Mouse (Mus musculus): ENCODE data around the gene Uhrf1bp1l. TPM values are rescaled to one million over a fixed set of nuclear protein-coding genes. Genes with fewer than 3 reads are reported as not detected.

Gene Uhrf1bp1l
- polyA plus RNA-seq, 1 experiment from 2014 or later, result 27.7 TPM

DNA sequence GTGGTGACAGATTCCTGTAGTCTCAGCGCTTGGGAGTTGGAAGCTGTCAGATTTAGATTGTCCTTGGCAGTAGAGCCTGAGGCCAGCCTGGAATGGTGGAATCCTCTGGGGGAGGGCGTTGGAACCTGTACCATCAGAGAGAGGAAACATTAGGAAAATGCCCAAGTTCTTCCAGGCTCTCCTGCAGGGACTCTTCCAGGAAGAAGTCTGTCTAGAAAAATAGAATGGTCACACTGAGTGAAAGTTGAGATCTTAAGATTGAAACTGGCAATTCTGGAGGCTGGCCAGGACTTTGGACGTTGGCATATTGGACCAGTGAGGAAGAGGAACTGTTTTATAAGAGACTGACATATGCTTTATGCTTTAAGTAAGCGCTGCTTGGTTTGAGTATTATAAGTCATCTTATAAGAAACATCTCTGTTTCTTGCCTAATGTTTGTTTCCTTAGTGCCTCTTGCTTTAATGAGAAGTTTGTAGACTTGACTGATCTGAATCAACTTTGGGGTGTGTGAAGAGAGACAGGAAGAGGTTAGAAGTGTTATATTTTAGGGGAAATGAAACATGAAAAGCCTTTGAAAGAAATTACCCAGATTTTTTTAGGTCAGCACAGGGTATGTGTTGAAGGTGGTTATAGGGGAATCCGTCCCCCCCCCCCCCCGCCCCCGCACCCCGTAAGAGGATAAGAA lies 2.6 kb downstream of the Uhrf1bp1l start:
- Histone ChIP-seq H3K36me3 (no peaks in the 10 kb centered on the region), H3K4me1 (peaks cover 18% of the 10 kb centered on the region), H3K9me3 (no peaks in the 10 kb centered on the region), H3K4me2 (replicated peaks) (no peak overlapping the region), H3K9ac (replicated peaks) (no peak overlapping the region), H3K4me3 (no peak overlapping the region), H3K27ac (replicated peaks) (no peak overlapping the region), H3K27me3 (no peaks in the 10 kb centered on the region)
- 90% methylated on average over 8 of the region's 8 CpGs for WGBS
- ATAC-seq (replicated peaks), result no peak

DNA sequence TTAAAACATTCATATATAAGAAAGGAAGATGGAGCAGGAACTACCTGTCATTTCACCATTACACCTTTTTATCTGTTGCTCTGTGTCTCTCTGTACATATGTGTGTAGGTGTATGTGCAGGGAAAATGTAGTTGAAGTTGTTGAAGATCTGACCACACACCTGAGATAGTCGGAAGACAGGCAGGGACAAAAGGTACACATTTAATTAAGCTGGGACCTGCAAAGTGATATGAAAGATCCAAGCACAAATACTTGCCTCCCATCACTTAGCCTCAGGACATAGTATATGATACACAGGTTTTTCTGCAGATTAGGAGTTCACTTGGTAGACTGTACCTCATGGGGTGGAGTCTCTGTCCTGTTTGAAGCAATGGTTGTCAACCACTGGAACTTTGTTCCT lies 3.1 kb downstream of the Uhrf1bp1l start:
- Histone ChIP-seq H3K27me3 (no peaks in the 10 kb centered on the region), H3K4me2 (replicated peaks) (no peak overlapping the region), H3K9ac (replicated peaks) (no peak overlapping the region), H3K9me3 (no peaks in the 10 kb centered on the region), H3K4me3 (no peak overlapping the region), H3K27ac (replicated peaks) (no peak overlapping the region), H3K4me1 (peaks cover 18% of the 10 kb centered on the region), H3K36me3 (no peaks in the 10 kb centered on the region)
- no peak for ATAC-seq (replicated peaks)
- 95% methylated on average over 1 of the region's 1 CpGs for WGBS

- Histone ChIP-seq H3K36me3 (no peaks in the 10 kb centered on the region), H3K27me3 (no peaks in the 10 kb centered on the region), H3K4me3 (no peak overlapping the region), H3K4me2 (replicated peaks) (no peak overlapping the region), H3K27ac (replicated peaks) (no peak overlapping the region), H3K9me3 (no peaks in the 10 kb centered on the region), H3K9ac (replicated peaks) (no peak overlapping the region), H3K4me1 (peaks cover 18% of the 10 kb centered on the region)
- WGBS, result 95% methylated on average over 2 of the region's 2 CpGs
- ATAC-seq (replicated peaks), result no peak
Observed at GRCm38 (mm10) chr10:89748619-89749018, 3.8 kb downstream of the Uhrf1bp1l start.

GRCm38 (mm10) chr10:89751069-89751468 lies 6.3 kb downstream of the Uhrf1bp1l start:
- Histone ChIP-seq H3K4me1 (peaks cover 10% of the 10 kb centered on the region; the same call in 1 of the 2 replicates), H3K4me3 (no peak overlapping the region), H3K36me3 (no peaks in the 10 kb centered on the region), H3K27me3 (no peaks in the 10 kb centered on the region), H3K9me3 (no peaks in the 10 kb centered on the region), H3K4me2 (replicated peaks) (no peak overlapping the region), H3K27ac (replicated peaks) (no peak overlapping the region), H3K9ac (replicated peaks) (no peak overlapping the region)
- WGBS, result 89% methylated on average over 5 of the region's 5 CpGs
- no peak for ATAC-seq (replicated peaks)

GRCm38 (mm10) chr10:89755231-89755630 lies 10.4 kb downstream of the Uhrf1bp1l start:
- Histone ChIP-seq H3K4me3 (no peak overlapping the region), H3K36me3 (no peaks in the 10 kb centered on the region; the same call in 1 of the 2 replicates), H3K4me1 (no peaks in the 10 kb centered on the region), H3K27me3 (no peaks in the 10 kb centered on the region), H3K27ac (replicated peaks) (no peak overlapping the region), H3K4me2 (replicated peaks) (no peak overlapping the region), H3K9me3 (no peaks in the 10 kb centered on the region), H3K9ac (replicated peaks) (no peak overlapping the region)
- no peak for ATAC-seq (replicated peaks)
- WGBS, result 94% methylated on average over 4 of the region's 4 CpGs

DNA sequence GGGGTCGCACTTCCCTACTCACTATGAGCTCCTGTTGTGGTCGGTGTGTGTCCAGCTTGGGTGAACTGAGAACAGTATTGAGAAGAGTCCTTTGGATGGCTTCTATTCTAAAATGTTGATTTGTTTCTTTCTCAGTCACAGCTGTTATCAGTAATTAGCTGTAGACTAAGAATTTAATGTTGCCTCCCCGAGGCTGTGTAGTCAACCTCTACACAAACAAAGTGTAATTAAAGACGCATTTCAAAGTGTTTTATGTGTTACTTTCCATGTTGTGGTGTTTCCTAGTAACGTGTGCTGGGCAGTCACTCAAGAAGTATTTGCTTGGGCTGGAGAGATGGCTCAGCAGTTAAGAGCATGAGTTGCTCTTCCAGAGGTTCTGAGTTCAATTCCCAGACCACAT lies 16.0 kb downstream of the Uhrf1bp1l start:
- H3K9me3 ChIP-seq, result no peaks in the 10 kb centered on the region
- 70% methylated on average over 5 of the region's 5 CpGs for whole genome bisulfite sequencing
- H3K27ac ChIP-seq (replicated peaks), result no peak overlapping the region
- H3K9ac ChIP-seq (replicated peaks), result no peak overlapping the region
- H3K4me1 ChIP-seq, result no peaks in the 10 kb centered on the region
- H3K27me3 ChIP-seq, result no peaks in the 10 kb centered on the region
- H3K36me3 ChIP-seq, result no peaks in the 10 kb centered on the region; the same call in 1 of the 2 replicates
- ATAC-seq (replicated peaks), result no peak
- H3K4me3 ChIP-seq, result no peak overlapping the region
- H3K4me2 ChIP-seq (replicated peaks), result no peak overlapping the region

DNA sequence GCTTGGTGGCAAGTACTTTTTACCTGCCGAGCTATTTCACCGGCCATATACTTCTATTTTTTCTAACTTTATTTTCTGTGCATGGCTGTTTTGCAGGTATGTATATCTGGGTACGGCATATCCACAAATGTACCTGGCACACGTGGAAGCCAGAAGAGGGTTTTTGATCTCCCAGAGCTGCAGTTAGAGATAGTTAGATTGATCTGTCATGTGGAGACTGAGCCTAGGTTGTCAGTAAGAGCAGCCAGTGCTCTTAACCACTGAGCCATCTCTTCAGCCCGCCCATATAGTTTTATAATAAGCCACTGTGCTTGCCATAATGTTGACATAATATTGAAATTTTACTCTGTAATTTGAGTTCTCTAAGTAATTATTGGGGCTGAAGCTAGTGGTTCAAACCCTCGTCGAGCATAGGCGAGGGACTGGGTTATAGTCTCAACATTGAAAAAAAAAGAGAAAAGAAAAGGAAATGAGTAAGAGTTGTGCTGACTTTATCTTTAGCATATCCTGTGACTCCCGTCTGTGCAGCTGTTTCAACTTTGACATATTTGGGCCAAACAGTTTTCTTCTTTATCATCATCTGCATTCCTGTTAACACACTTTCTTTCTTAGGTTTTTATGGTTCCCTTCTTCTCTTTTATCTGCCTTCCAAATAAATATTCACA lies 19.8 kb downstream of the Uhrf1bp1l start:
- H3K27me3 ChIP-seq, result no peaks in the 10 kb centered on the region
- no peaks in the 10 kb centered on the region for H3K36me3 ChIP-seq
- H3K4me1 ChIP-seq, result no peaks in the 10 kb centered on the region
- no peak overlapping the region for H3K4me2 ChIP-seq (replicated peaks)
- H3K9ac ChIP-seq (replicated peaks), result no peak overlapping the region
- no peak overlapping the region for H3K4me3 ChIP-seq
- ATAC-seq (replicated peaks), result no peak
- no peaks in the 10 kb centered on the region for H3K9me3 ChIP-seq
- 86% methylated on average over 9 of the region's 9 CpGs for WGBS
- no peak overlapping the region for H3K27ac ChIP-seq (replicated peaks)

- Histone ChIP-seq H3K4me3 (no peak overlapping the region), H3K4me1 (no peaks in the 10 kb centered on the region), H3K27ac (replicated peaks) (no peak overlapping the region), H3K9me3 (no peaks in the 10 kb centered on the region), H3K27me3 (no peaks in the 10 kb centered on the region), H3K9ac (replicated peaks) (no peak overlapping the region), H3K36me3 (no peaks in the 10 kb centered on the region), H3K4me2 (replicated peaks) (no peak overlapping the region)
- 94% methylated on average over 11 of the region's 11 CpGs for WGBS
- ATAC-seq (replicated peaks), result no peak
Observed at GRCm38 (mm10) chr10:89765790-89766714, 21.3 kb downstream of the Uhrf1bp1l start.

GRCm38 (mm10) chr10:89768352-89769020 lies 23.7 kb downstream of the Uhrf1bp1l start:
- Histone ChIP-seq H3K4me1 (no peaks in the 10 kb centered on the region), H3K27me3 (no peaks in the 10 kb centered on the region), H3K4me2 (replicated peaks) (no peak overlapping the region), H3K27ac (replicated peaks) (no peak overlapping the region), H3K4me3 (no peak overlapping the region), H3K9ac (replicated peaks) (no peak overlapping the region), H3K36me3 (no peaks in the 10 kb centered on the region), H3K9me3 (no peaks in the 10 kb centered on the region)
- WGBS, result 91% methylated on average over 7 of the region's 7 CpGs
- no peak for ATAC-seq (replicated peaks)

GRCm38 (mm10) chr10:89769096-89769495 lies 24.3 kb downstream of the Uhrf1bp1l start:
- H3K36me3 ChIP-seq, result no peaks in the 10 kb centered on the region
- 90% methylated on average over 4 of the region's 4 CpGs for WGBS

DNA sequence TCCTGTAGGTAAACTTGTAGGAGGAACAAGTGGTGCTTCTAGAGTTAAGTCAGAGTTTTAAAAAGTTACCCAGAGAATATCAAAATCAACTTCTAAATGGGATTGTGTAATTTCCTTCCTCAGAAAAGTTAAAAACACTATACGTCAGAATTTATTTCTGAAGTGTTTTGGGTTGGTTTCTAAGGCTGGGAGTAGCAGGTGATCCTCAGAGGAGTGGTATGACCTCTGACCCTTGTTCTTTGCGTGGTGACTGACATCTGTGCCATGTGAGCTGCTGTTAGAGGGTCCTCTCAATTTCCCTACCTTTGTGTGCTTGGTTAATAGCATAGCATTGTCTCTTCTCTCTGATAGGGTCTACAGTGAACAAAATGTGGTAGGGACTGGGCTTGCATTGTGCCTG lies 27.1 kb downstream of the Uhrf1bp1l start:
- Histone ChIP-seq H3K36me3 (peaks cover 4% of the 10 kb centered on the region; the same call in 1 of the 2 replicates), H3K4me3 (no peak overlapping the region), H3K9ac (replicated peaks) (no peak overlapping the region), H3K27me3 (no peaks in the 10 kb centered on the region), H3K4me1 (no peaks in the 10 kb centered on the region), H3K4me2 (replicated peaks) (no peak overlapping the region), H3K9me3 (no peaks in the 10 kb centered on the region), H3K27ac (replicated peaks) (no peak overlapping the region)
- 55% methylated on average over 2 of the region's 2 CpGs for WGBS
- ATAC-seq (replicated peaks), result no peak

More at GRCm38 (mm10) chr10:89769096-89769495, 24.3 kb downstream of the Uhrf1bp1l start:
- H3K27me3 ChIP-seq, result no peaks in the 10 kb centered on the region
- no peaks in the 10 kb centered on the region for H3K9me3 ChIP-seq
- H3K4me3 ChIP-seq, result no peak overlapping the region
- no peak for ATAC-seq (replicated peaks)
- H3K9ac ChIP-seq (replicated peaks), result no peak overlapping the region
- H3K4me2 ChIP-seq (replicated peaks), result no peak overlapping the region
- H3K27ac ChIP-seq (replicated peaks), result no peak overlapping the region
- H3K4me1 ChIP-seq, result no peaks in the 10 kb centered on the region
